Mouse (Mus musculus) lung, postnatal 0 days (tissue): ENCODE data around the gene Hhat.

ENCODE experiments used
- CTCF ChIP-seq: IDR thresholded peaks from 2 replicates; pipeline ENCODE4 v1.5.1; 2016; ENCODE audit warnings: antibody characterized with exemption, mild to moderate bottlenecking
- EP300 ChIP-seq: IDR thresholded peaks from 2 replicates; pipeline ENCODE4 v1.6.1; 2016; ENCODE audit warnings: antibody characterized with exemption, mild to moderate bottlenecking, control low read depth

DNA sequence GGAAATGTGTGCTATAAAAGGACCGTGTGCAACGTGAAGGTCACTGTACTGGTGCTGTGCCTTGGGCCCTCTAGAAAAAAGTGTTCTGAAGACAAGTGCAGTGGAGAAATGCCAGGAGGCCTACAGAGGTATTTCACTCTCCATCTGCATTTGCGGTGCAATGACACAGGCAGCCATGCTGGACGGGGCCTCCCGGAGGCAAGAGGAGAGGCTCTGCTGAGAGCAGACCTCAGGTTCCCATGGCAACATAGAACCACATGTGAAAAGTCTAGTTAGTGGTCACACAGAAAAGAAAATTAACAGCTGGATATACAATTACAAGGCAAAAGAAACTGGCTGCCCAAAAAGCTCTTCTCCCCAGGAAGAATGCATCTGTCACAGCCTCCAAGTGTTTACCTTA, 166.6 kb downstream of the Hhat start:
- TF ChIP-seq CTCF (no peak), EP300 (no peak)
